Mouse (Mus musculus): ENCODE data around the gene Ctsd.
A peak's percentile ranks its signal among the peaks of the same experiment; 100 is the strongest.
"Not testable (repeated sequence)": the region's sequence is repeated elsewhere in the genome, so short reads cannot be mapped to it uniquely, and the experiment has no call there.

Ctsd gene

DNA sequence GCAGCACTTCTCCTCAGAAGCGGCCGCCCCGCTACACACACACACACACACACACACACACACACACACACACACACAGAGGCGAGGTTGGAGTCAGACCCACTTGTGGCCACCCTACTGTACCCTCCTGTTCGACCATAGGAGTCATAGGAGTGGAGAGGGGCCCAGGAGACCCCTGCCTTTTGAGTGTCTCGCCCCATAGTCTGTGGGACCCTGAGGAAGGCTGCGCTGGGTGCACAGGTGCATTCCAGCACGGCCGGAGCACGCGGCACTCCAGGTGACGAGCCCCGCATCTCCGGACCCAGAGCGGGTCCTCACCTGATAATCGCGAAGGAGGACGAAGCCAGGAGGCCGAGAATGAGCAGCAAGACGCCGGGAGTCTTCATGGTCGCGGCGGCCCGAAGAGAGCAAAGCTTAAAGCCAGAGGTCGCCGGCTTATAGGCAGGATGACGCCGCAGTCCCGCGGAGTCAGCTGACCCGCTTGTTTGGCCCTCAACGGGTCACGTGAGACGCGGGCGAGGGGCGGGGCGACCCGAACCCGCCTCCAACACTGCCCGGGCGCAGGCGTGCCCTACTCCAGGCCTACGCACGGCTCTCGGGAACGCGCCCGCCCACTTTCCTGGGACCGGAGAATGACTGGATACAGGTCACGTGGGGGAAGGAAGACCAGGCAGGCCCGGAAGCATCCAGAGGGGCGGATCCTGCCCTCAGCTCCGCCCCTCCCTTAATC lies at the start of gene Ctsd:
TSS of gene Ctsd (minus strand) at position 620 of the 730 bp plus-strand sequence.
- peak; percentile 85 to 91 for DNase-seq (ENCODE audit: low read depth in 1 of 2, low spot score in 2 of 2)

DNA sequence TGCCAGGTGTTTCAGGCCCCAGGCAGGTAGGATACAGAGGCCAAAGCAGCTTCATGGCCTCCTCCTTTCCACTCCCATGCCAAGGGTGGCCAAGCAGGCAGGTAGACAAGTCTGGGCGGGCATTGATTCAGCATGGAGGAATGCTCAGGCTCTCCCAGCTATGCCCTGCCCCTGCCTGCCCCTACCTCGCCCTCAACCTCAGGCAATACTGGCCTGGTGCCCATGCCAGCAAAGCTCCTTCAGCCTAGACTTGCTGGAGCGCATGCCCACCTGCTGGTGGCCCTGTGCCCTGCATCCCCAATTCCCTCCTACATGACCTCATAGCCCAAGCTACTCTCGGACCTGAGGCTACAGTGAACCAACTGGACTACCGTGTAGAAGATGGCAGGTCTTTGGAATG lies 49.5 kb upstream of the Ctsd start:
- no peak for DNase-seq (ENCODE audit: low read depth in 1 of 2, low spot score in 2 of 2)

DNA sequence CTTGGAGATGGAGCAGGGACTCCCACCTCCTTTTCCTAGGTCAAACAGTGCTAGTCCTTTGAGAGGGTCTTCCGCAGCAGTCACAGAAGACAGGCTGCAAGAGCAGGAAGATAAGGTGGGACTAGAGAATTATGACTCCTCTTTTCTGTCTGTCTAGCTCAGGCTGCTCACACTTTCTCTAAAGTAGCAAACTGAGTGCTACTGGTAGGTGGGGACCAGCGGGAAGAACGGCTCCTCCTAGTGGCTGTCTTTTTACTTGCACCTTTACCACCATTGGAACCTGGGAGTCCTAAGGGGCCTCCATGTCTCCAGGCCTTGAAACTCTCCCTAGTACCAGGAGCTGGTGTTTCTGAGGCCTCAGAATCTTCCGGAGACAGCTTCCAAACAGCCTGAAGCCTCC lies 47.7 kb upstream of the Ctsd start:
- DNase-seq (ENCODE audit: low read depth in 1 of 2, low spot score in 2 of 2) = peak in 1 of 2 experiments; percentile 36

DNA sequence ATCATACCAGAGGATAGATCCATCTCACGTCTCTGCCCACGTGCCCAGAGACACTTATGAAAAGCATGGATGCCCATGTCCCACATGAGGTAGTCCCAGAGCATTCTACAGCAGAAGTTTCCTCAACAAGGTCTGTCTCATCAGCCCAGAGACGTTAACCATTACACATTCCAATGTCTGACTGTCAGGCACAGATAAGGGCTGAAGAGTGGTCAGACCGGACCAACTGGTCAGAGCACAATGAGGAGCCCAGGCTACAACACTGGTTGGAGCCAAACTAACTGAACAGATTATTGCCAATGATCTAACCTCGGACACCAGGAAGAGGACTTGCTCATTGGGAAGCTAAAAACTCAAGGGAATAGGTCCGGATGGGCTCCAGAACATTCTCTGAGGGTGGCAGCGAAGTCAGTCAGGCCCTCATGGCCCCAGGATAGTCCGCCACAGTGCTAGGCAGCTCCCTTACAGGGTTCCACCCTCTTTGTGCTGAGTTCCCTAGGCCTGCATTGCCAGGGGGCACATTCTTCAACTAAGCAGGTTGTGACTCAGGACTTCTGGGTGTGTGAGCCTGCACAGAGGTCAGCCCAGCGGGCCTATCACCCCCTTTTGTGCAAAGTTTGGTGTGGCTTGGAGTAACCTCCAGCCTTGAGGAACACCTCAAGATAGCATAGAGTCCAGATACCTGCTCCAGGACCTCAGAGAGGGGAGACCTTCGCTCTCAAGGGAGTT lies 46.5 kb upstream of the Ctsd start, which contains the start of gene Syt8:
TSS of gene Syt8 (plus strand) at position 714 of the 729 bp plus-strand sequence.
- DNase-seq (ENCODE audit: low read depth in 1 of 2, low spot score in 2 of 2) = no peak

DNA sequence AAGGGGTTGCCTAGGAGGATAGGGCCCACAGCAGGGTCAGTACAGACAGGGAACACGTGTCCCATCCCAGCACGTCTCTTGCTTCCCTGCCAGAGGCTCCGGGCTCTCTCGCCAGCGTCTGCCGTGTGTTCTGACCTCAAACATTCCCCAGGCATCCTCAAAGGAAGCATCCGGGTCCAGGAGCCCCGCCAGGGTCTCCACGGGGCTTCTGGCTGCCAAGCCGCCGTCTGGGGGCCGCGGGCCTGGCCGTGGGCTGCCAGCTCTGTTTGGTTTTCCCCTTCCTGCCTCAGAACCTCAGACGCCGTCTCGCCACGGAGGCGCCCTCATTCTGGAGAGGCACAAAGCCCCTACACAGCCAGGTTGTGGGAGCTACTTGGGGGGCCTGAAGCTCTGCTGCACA lies 45.8 kb upstream of the Ctsd start:
- DNase-seq (ENCODE audit: low read depth in 1 of 2, low spot score in 2 of 2) = no peak

DNA sequence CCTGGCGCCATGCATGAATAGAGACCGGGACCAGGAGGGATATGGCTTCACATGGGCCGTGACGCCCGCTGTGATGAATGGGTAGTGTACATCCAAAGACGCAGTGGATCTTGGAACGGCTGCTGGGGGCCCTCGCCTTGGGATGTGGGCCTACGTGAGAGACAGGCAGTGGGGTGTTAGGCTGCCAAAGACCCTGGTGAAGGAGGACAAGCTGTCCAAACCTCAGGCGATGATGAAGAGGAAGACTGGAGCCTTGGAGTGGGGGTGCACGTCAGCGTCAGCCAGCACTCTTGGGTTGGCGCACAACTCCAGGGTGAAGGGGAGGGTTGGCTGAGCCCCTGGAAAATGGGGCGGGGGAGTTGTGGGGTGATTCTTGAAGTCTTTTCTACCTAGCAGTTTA lies 43.3 kb upstream of the Ctsd start:
- no peak for DNase-seq (ENCODE audit: low read depth in 1 of 2, low spot score in 2 of 2)

DNA sequence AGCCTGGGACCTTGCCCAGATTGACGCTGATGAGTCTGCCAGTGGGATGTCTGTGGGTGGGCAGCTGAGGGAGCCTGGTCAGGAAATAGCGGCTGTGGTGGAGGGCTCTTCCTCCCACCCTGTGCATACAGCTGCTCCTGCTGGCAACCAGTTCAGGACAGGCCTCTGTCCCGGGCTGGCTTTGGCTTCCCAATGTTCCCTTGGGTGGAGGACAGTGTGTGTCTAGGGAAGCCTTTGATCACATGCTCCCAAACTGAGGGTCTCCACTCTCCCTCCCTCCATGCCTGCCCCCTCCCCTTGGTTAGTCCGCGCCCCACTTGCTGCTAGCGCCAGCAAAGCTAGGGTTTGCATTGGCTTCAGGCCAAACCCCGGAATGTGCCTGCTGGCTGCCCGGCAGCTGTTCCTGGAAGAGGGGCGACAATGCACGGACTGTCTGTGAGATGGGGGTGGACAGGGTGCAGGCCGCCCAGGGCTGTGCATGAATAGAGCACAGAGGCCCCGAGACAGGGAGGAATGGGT lies 42.4 kb upstream of the Ctsd start:
- DNase-seq (ENCODE audit: low read depth in 1 of 2, low spot score in 2 of 2) = no peak

DNA sequence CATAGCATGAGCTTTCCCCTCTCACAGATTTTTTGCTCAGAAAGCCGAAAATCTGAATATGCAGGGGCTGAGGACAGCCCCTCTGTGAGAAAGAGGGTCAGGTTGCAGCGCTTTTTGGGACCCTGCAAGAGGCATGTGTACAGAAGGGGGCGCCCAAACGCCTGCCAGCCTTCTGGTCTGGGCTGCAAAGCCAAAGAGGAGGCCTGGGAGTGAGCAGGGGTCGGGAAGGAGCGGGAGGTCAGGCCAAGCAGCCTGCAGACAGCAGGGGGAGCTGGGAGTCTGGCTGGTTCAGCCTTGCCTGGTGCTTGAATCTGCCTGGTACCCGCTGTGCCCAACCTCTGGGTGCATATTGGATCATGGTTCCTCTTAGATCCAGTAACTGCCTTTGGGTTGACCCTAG lies 40.4 kb upstream of the Ctsd start:
- no peak for DNase-seq (ENCODE audit: low read depth in 1 of 2, low spot score in 2 of 2)

DNA sequence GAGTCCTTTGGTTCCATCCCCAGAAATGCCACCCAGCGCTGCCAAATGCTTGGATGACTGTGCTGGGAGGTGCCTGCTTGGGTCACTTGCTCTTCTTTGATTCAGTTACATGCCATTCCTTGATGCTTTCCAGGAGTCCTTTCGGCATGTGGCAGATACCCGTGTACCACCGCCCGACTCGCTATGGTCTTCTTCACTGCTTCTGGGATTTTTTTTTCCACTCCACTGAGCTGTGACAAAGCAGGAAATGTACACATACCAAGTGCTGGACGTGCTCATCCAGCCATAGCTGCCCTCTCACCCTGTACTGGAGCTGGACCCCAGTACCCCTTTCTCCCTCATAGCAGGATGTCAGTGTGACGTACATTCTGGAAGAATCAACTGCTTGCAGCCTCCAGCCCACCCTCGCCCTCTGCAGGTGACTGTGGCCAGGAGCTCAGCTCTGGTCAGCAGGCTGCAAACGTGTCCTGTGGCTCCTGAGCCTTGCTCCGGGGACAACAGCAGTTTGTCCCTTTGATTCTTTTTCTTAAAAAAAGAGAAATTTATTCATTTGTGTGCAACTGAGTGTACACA lies 37.9 kb upstream of the Ctsd start:
- no peak for DNase-seq (ENCODE audit: low read depth in 1 of 2, low spot score in 2 of 2)

DNA sequence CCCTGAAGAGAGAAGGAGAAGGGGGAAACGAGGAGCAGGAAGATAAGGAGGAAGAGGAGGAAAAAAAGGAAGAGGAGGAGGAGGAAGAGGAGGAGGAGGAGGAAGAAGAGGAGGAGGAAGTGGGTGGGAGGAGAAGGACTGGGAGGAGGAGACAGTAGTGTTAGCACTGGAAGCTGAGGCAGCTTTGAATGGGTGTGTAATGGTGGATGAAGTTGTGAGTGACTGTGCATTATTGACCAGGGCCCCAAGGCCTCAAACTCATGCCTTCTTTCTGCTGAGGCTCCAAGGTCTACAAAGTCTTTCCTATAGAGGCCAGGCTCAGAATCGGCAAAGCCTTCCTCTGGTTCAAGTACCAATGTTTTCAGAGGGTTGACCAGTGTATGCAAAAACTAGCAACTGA lies 34.0 kb upstream of the Ctsd start:
- DNase-seq (ENCODE audit: low read depth in 1 of 2, low spot score in 2 of 2) = no peak

DNA sequence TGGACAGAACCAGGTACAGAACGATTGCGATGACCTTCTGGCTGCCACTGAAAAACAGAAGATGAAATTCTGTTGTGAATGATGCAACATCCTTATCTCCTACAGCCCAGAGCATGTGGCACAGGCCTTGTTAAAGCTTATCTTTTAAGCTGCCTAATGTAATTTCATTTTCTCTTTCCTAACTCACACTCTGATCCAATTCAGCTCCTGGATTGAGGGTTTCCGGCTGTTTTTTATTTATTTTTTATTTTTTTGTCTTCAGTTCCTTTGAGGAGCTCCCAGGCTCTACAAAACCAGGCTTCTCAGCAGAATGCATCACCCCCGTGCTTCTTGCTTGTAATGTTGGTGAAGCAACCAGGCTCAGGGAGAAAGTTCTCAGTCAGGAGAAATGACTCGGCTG lies 32.0 kb upstream of the Ctsd start:
- no peak for DNase-seq (ENCODE audit: low read depth in 1 of 2, low spot score in 2 of 2)

DNA sequence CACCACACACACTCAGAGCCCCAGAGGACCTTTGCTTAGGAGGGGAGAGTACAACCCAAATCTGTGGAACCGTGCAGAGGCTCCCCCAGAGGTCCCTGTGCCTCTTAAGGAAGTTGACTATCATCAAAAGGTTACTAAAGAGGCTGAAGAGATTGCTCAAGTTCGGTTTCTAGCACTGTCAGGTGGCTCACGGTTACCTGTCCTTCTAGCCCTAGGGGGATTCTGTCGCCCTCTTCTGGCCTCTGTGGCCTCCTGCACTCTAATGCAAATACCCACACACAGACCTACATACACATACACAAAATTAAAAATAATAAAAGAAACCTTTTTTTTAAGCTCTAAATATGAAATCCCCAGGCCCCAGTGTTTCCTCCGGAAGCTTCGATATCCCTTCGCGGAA lies 30.8 kb upstream of the Ctsd start:
- no peak for DNase-seq (ENCODE audit: low read depth in 1 of 2, low spot score in 2 of 2)

DNA sequence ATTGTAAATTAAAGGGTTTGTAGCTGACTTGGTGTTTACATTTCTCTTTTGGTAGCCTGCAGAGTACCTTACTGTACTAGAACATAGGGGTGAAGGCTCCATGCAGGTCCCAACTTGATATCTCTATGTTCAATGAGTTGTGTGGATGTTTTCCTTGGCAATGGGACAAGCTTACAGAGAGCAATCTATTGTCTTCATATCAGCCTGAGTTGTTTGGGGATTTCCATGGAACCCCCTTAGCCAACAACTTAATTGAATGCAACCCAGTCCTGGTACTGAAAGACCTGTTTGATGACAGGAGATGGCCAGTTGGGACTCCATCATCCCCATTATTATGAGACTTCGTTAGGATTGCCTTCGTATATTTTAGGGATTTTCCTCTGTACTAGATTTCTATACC lies 30.2 kb upstream of the Ctsd start:
- no peak for DNase-seq (ENCODE audit: low read depth in 1 of 2, low spot score in 2 of 2)

DNA sequence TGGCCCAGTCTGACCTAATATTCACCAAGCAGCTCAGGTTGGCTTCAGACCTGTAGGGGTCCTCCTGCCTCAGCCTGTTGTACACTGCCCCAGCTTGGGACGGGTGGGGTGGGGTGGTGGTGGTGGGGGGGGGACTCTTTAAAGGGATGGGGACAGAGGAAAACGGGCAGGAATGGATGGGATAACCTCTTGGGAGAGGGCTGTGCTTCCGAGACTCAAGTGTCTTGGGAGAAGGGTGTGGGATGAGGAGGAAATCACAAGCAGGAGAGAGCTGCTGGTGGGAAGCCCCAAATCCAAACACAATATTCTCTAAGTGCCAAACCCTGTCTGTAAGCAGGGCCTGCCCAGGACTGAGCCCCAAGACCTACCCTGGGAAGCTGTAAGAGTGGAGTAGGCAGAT lies 28.4 kb upstream of the Ctsd start:
- DNase-seq (ENCODE audit: low read depth in 1 of 2, low spot score in 2 of 2) = no peak

DNA sequence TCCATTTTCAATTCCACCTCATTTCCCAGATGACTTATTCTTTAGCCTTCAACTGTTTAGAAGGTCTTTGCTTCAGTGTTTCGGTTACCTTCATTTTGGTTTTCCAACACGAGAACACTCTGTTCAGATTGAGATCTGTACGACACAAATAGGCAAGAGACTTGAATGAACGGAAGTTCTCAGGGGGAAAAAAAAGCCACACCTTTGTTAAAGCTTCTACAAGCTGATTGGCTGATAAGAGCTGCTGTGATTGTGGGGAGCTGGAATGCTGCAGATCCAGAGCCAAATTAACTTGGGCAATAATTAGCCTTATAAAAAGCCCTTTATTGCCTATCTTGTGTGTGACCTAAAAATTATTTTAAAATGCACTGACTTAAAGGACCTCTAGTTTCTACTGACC lies 27.5 kb upstream of the Ctsd start:
- DNase-seq (ENCODE audit: low read depth in 1 of 2, low spot score in 2 of 2) = no peak

DNA sequence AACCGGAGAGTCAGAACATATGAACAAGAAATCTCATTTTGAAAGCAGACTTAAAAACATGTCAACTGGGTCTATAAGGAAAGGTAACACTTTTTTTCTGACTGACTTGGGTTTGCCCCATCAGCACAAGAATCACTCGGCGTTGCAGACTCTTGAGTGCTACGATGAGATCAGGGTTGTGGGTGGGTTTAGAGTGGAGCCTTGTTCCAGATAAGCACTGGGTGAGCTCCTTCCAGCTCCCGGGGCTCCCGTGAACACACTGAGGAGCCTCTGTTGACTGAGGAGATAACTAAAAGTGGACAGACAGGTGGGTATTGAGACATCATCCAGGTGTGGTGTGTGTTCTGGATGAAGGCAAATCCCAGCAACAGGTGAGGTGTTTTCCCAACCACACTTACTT lies 25.4 kb upstream of the Ctsd start:
- DNase-seq (ENCODE audit: low read depth in 1 of 2, low spot score in 2 of 2) = no peak

DNA sequence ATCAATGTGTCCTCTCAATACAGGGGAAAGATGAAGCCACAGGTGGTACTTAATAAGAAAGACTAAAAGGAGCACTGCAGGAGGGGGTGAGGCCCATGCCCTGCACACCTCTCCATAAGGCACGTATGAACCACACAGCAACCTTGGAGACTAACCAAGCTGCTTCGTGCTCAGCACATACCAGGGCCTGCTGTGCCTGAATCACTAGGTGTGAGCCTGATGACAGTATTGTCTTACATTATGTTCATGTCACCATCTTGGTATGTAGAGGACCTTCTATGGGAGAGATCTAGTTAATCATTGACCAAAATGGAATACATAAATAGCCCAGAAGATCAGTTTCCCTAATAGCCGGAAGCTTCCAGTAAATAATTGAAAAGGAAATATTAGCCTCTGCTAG lies 21.8 kb upstream of the Ctsd start:
- DNase-seq (ENCODE audit: low read depth in 1 of 2, low spot score in 2 of 2) = no peak

DNA sequence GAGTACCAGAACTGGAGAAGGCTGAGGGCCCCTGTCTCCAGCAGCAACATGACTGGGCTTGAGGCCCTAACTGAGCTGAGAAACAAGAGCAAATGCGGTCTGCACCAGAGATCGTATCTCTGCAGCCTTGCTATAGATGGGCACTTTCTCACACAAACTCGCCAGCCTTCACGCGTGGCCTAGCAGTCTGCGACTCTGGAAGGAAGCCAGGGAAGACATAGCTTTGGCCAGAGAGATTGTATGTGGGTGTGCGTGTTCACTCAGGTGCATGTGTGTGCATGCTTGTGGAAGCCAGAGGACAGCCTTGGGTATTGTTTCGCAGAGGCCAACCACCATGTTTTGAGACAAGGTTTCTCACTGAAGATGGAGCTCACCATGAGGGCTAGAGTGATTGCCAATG lies 20.8 kb upstream of the Ctsd start:
- DNase-seq (ENCODE audit: low read depth in 1 of 2, low spot score in 2 of 2) = no peak

DNA sequence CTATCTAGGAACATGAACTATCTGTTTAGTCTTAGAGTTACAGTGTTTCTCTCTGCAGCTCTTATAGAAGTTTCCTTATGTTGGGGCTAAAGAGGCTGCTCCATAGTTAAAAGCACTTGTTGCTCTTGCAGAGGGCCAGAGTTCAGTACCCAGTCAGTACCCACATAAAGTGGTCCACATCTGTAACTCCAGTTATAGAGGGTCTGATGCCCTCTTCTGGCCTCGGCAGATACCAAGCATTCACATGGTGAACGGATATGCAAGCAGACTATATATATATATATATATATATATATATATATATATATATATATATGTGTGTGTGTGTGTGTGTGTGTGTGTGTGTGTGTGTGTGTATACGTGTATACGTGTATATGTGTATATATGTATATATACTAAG lies 20.1 kb upstream of the Ctsd start:
- DNase-seq (ENCODE audit: low read depth in 1 of 2, low spot score in 2 of 2) = no peak

DNA sequence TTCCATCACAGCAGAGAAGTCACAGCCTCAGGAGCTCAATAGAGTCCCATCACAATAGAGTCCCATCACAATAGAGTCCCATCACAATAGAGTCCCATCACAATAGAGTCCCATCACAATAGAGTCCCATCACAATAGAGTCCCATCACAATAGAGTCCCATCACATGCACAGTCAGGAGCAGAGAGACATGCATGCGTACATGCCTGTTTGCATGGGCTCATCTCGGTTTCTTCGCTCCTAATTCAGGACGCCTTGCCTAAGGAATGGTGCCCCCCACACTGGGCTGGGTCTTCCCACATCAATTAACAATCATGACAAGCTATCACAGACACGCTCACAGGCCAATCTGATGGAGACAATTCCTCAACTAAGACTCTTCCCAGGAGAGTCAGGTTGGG lies 17.3 kb upstream of the Ctsd start:
- not testable (repeated sequence) for DNase-seq (ENCODE audit: low read depth in 1 of 2, low spot score in 2 of 2)

DNA sequence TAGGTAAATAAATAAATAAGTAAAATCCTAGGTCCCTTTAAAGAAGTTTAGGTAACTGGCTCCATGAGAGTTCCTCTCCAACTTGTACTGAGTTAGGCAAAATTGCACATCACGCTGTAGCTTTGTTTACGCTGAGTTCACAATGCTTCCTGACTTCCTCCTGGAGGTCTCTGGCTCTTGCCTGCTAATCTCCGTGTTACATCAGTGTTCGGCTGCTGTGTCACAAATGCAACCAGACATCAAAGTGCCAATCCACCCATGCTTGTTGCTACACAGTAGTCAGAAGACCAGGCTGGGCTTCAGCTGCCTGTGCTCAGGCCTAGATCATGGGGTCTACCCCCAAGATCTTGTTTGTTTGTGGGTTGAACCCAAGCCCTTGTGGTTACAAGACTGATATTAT lies 15.8 kb upstream of the Ctsd start:
- DNase-seq (ENCODE audit: low read depth in 1 of 2, low spot score in 2 of 2) = peak; percentile 44 to 47

DNA sequence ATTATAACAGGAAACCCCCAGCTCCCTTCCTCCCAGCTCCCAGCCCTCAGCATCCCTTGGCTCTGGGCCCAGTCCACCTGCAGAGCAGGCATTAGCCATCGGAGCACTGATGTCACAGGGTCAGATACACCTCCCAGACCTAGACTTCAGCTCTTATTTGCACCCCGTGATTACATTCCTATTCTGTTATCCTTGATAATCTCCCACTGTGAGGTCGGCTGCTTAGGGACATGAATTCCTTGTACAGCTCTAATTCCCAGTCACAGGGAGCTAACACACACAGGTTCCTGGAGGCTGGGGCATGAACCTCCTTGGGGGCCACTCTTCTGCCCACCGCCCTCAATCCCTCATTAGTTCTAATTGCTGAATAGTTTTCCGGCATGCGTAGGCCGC lies 12.9 kb upstream of the Ctsd start:
- no peak for DNase-seq (ENCODE audit: low read depth in 1 of 2, low spot score in 2 of 2)

All from monocyte, adult 2 months (primary cell).